Mouse (Mus musculus): ENCODE results near the gene Hacd3. TPM values are rescaled to one million over a fixed set of nuclear protein-coding genes. Genes with fewer than 3 reads are reported as not detected.

The Hacd3 gene
- total RNA-seq, 2 experiments from 2014 or later, result 216 to 368 TPM

DNA sequence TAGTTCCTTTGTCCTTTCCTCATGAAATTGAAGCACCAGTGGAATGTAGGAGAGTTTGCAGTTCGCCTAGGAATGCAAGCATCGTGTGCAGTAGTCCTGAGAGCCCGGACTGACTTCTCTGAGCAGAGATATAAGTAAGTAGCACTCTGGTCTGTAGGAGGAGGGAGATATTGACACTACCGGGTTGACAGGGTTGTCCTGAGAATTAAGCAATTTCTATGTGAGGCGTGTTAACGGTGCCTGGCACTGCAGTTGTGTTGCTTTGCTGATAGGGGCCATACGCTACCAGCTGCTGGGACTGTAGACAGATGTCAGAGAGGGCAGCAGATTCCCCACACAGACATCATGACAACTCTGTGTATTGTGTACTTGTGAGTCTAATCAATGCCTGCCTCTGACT is 68.3 kb downstream of the Hacd3 start:
- no peak for DNase-seq (ENCODE audit: low spot score in 2 of 2)

GRCm38 (mm10) chr9:64952055-64952454 is 69.4 kb downstream of the Hacd3 start:
- DNase-seq (ENCODE audit: low spot score in 2 of 2), result no peak

DNA sequence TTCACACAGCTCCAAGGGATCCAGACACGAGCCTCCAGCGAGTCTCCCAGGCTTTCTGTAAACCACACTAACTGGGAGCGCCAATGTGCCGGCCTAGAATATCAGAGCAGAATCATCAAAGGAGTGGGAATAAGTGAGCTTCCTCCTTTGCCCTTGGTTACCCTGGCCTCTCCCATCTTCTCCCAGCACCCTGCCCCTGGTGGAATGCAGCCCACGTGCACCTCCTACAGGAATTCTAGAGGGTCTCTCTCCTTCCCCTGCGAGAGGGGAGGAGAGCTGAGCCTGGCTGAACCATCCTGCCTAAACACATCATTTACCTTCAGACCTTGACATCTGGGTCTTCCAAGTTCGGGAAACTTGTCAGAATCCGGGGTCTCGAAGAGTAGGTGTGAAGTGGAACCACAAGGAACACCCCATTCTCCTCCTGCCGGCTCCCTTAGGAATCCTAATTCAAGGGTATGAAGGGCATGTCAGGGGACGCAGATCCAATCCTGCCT is 70.3 kb downstream of the Hacd3 start, which contains the start of gene Slc24a1:
Gene Slc24a1 (minus strand): TSS at position 447 of the 497 bp plus-strand sequence.
- DNase-seq (ENCODE audit: low spot score in 2 of 2), result no peak

DNA sequence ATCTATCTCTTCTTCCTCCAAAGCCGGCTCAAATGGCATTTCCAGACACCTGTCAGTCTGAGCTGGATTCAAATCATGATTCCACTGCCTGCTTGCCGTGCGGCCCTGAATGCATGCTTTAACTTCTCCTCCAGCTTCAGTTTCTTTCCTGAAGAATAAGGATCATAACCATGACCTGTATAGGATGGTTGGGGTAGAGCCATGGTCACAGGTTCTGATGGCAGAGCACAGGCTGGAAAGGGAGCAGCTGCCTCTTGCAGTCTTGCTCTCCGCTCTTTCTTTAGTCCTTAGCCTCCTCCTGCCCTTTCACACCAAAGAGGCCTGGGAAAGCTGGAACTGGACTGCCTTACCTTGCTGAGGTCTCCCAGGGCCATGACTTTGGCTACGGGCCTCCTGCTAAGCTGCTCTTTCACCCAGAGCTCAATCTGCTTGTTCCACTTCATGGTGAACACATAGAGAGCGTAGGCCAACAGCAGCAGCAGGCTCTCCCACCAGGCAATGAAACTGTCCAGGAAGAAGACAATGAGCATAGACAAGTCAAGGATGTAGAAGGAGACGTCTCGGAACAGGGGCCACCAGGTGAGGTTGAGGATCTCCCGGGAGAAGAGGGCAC is 73.9 kb downstream of the Hacd3 start:
- DNase-seq (ENCODE audit: low spot score in 2 of 2), result no peak

GRCm38 (mm10) chr9:64943997-64944396 is 77.5 kb downstream of the Hacd3 start:
- no peak for DNase-seq (ENCODE audit: low spot score in 2 of 2)

DNA sequence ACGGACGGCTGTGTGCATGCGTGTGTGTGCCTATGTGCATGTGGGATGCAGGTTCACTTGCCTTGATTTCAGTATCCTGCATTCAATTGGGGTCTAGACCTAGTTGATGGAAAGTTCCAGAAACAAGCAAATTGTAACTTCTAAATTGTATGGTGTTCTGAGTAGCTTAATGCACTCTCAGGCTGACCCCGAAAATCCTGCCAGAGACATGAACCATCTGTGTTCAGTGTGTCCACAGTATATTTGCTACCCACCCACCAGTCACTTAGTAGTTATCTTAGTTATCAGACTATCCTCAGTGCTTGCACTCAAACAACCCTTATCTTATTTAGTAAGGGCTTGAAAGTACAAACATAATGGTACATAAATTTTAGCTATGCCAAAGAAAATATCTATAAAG is 79.8 kb downstream of the Hacd3 start:
- DNase-seq (ENCODE audit: low spot score in 2 of 2), result no peak

GRCm38 (mm10) chr9:64940731-64941346 is 80.7 kb downstream of the Hacd3 start:
- no peak for DNase-seq (ENCODE audit: low spot score in 2 of 2)

DNA sequence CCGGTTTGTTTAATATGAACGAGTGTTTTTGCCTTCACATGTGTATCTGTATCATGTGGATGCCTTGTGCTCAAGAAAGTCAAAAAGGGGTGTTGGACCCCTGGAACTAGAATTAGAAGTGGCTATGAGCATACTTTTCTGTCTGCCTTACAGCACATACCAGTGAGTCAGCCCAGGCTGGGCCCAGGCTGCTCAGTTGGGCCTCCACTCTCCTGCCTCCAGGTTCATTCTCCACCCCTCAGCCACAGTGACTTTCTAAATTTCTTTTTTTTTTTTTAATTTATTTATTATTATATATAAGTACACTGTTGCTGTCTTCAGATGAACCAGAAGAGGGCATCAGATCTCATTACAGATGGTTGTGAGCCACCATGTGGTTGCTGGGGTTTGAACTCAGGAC is 81.7 kb downstream of the Hacd3 start:
- DNase-seq (ENCODE audit: low spot score in 2 of 2), result no peak

DNA sequence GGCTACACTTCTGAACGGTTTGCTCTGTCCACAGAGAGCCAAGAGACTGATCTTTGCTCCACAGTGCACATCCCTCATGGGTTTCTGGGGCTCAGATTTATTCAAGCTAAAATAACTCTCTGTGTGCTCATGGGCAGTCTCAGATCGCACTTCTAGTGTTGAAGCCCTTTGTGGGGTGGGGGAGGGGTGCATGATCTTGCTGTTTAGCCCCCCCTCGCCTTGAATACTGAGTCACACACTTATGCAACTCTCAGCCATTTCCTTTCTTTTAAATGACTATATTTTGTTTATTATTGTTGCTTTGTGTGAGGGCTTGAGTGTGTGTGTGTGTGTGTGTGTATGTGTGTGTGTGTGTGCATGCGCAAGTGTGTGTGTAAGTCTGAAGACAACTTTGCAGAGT is 82.2 kb downstream of the Hacd3 start:
- no peak for DNase-seq (ENCODE audit: low spot score in 2 of 2)

DNA sequence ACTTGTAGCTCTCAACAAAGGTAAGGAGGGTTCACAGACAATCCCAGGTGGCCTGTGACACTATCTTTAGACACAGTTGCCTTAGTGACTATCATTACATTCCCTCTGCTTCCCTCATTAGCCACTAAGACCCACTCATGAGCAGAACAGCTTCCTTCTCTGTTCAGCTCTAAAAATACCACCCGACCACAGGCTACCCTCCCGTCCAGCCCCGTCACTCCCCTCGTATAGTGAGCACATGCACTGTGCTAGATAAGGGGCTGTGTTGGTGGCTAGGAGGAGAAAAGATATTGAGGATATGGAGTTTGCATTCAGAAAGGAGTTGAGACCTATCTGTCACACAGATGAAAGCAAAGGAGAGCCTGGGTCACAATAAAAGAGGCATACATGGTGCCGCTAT is 83.0 kb downstream of the Hacd3 start:
- no peak for DNase-seq (ENCODE audit: low spot score in 2 of 2)

- no peak for DNase-seq (ENCODE audit: low spot score in 2 of 2)
These were observed 84.0 kb downstream of the Hacd3 start for GRCm38 (mm10) chr9:64937491-64937890.

Small RNA genes within 50 kb of the gene (microRNA-seq; reads per million reads assigned to microRNA genes)
- gene Gm25640 (ENCODE audit: borderline number of aligned reads in 2 of 2), result 0 reads per million in 2 experiments

Other genes with a start within 250 kb of the Hacd3 start
- gene Dennd4a, start 210.4 kb downstream of the Hacd3 start, total RNA-seq (2021), result 10 to 100 TPM; 15.9 to 18.9 TPM
- gene Slc24a1, start 70.1 kb downstream of the Hacd3 start, total RNA-seq (2021), result not detected
- 10 to 100 TPM; 22.3 to 23.5 TPM for gene Ints14, start 60.8 kb downstream of the Hacd3 start, total RNA-seq (2021)
- gene Dpp8, start 10.7 kb upstream of the Hacd3 start, total RNA-seq (2021), result 10 to 100 TPM; 91.8 to 92.9 TPM
- gene Igdcc4, start 79.8 kb upstream of the Hacd3 start, total RNA-seq (2021), result 10 to 100 TPM; 21.1 to 24.1 TPM
- gene Igdcc3, start 119.5 kb upstream of the Hacd3 start, total RNA-seq (2021), result 1 to 10 TPM; 1.4 to 1.8 TPM
- 10 to 100 TPM; 12.0 to 15.3 TPM for gene Parp16, start 173.7 kb upstream of the Hacd3 start, total RNA-seq (2021)
- gene Cilp, start 243.5 kb upstream of the Hacd3 start, total RNA-seq (2021), result 1 to 10 TPM; 3.1 to 5.9 TPM

Measured in adrenal gland, adult 18-20 months (tissue).